Mouse (Mus musculus) spleen, adult 12 weeks (tissue): Measurements from ENCODE around the gene Itsn2.
"Not testable (repeated sequence)": the region's sequence is repeated elsewhere in the genome, so short reads cannot be mapped to it uniquely, and the experiment has no call there.

Experiments used
- DNase-seq: peaks from one replicate; pipeline ENCODE4 v3.0.0; 2022; ENCODE audit warnings: low spot score

Gene Itsn2

DNA sequence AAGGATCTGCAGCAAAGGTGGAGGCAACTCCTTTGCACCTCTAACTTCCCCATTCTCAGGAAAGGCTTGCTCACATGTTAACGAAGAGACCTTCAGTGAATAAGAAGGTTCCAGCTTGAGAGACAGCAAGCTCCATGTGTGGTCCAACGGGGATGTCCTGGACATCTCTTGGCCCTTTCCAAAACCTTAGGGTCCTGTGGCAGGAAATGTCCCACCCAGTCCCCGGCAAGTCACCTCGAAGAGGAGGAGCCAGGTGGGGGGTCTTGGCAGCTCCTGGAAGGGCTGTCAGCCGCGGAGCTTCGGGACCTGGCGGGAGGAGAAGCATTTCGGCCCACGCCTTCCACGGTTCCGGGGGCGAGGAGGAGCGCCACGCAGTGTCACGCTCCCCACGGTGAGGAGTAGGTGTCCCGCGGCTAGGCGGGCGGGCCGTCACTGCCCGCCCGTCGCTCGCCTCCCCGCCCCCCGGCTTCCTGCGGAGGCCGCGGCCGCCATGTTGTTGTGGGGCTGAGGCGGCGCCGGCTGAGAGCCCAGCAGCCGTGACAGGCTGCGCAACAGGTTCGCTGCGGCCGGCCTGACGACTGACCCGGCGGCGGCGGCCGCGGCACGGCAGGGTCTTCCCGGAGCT lies at the start of gene Itsn2, which contains the start of gene Gm3625:
Itsn2 (plus strand) TSS at position 98 of the 625 bp plus-strand sequence.
Gm3625 (minus strand) TSS at position 387 of the 625 bp plus-strand sequence.
- DNase-seq = peak; percentile 61

DNA sequence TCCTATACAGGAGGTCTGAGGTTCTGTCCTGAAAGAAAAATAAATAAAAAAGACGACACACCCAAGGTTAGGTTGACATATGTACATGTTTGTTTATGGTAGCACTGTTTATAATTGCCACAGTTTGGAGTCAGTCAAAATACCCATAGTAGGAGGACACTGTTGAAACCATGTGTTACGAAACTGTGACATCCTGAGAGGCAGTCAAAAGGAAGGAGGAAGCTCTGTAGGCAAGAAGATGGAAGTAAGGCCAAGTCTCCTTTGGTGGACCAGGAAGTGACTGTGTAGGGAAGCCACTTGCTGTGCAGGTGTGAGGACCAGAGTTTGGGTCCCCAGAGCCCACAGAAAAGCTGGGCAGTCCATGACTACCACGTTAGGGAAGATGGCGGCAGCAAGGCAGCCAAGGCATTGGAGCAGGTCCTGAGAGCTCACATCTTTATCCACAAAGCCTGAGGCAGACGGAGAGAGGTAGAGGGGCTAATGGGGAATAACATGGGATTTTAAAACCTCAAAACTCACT lies 48.0 kb upstream of the Itsn2 start:
- no peak for DNase-seq

- DNase-seq = no peak
These were observed 47.0 kb upstream of the Itsn2 start for GRCm38 (mm10) chr12:4545425-4545824.

DNA sequence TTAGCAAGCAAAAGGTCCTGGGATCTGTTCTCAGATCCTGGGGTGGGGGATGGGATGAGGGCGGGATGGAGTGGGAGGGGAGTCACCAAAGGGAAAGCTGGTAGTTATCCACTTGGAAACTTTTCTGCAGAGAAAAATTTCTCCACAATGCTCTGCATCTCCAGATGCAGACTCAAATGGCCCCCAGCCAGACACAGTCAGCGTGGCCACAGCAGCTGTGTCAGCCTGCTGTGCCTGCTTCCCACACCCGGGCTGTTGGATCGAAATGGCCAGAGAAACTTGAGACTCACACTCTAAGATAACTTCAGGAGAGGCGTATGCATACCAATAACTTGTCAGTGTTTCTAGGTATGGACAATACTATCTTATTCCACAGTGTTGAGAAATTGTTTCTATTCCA lies 45.9 kb upstream of the Itsn2 start:
- DNase-seq = no peak

DNA sequence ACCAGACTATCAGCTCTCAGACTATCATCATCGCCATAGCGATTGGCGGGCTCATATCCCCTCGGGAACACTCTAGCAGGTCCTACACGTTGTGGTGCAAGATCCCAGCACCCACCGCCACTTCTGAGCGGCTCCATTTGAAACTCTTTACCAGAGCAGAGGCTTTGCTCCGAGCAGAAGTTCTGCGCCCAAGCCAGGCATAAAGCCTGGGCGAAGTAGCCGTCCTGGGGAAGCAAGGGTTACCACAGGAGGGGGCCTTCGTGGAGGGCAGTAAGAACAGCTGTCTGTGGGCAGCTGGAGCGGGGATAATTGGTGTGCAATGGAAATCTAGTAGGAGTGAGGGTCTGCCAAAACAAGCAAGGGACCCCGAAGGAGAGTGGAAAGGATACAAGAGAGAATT lies 44.9 kb upstream of the Itsn2 start:
- DNase-seq = no peak

DNA sequence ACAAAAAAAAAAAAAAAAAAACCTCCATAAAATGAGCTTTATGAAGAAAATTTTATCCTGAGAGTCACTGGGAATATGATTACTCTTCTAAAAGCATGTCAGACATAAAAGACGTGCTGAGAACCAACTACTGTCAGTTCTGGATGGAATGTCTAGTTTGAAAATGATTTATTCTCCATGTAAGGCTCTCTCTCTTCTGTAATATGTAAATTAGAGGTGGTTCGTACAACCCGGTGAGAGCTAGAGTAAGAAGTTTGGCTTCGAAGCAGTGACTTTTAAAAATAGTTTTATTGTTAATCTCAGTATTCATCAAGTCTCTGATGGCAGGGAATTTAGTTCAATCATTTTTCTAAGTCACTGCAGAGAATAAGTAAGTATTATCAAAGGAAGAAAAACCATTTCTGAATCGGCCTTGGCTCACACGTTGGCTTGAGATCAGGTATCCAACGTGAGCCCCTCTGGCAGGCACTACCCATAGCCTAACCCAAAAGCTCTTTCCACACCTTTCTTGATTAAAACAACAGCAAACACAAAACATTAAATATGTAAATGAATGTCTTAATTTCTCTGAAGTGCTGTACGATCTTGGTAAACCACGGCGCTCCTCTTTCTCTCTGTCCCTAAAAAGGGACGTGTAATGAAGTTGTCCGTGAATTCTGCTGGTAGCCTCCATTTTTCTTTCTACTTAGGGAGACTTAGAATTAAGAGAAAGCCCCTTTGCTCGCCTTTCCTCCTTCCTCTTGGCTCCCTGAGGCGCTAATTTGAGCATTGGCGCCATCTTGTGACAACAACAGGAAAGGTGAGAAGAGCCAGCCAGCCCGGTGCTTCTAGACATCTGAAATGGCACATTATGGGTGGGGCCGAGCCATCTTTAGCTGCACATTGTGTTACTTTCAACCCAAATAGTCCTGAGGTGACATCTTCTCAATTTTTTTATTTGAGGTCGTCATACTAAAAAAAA lies 44.1 kb upstream of the Itsn2 start:
- DNase-seq = peak; percentile 45

DNA sequence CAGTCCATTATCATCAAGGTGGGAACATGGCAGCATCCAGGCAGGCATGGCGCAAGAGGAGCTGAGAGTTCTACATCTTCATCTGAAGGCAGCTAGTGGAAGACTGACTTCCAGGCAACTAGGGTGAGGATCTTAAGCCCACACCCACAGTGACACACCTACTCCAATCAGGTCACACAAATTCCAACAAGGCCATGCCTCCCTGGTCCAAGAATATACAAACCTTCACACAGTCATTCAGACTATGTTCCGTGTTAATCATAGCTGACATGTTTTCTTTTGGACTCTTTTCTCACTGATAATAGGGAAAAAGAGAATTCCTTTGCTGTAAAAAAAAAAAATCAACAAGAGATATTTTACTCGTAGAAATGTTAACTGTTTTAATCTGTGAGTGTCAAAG lies 38.7 kb upstream of the Itsn2 start:
- not testable (repeated sequence) for DNase-seq

DNA sequence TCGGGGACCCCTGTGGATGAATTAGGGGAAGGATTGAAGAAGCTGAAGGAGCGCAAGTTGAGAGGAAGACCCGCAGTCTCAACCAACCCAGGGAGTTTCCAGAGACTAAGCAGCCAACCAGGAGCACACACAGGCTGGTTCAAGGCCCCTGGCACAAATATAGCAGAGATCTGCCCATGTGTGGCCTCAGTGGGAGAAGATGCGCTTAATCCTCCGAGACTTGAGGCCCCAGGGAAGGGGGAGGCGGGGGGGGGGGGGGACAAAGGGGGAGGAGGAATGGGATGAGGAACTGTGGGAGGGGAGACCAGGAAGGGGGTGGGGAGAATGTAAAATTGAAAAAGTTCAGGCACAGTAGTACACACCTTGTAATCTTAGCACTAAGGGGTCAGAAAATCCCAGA lies 37.0 kb upstream of the Itsn2 start:
- DNase-seq = no peak

DNA sequence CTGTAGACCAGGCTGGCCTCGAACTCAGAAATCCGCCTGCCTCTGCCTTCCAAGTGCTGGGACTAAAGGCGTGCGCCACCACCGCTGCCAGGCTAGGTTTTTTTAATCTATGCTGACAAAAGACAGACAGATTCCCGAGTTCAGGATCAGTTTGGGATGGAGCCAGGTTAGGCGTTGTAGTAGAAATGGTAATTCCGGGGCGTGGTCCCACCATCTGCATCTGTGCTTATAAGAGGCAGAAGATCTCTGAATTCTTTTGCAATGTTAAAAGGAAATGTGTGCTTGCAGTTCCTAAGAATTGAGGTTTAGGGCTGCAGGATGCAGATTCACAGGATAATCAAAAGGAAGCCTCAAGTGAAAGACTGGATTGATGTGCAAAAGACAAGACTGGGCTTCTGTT lies 35.5 kb upstream of the Itsn2 start:
- no peak for DNase-seq

GRCm38 (mm10) chr12:4557436-4557835 lies 35.0 kb upstream of the Itsn2 start:
- no peak for DNase-seq

DNA sequence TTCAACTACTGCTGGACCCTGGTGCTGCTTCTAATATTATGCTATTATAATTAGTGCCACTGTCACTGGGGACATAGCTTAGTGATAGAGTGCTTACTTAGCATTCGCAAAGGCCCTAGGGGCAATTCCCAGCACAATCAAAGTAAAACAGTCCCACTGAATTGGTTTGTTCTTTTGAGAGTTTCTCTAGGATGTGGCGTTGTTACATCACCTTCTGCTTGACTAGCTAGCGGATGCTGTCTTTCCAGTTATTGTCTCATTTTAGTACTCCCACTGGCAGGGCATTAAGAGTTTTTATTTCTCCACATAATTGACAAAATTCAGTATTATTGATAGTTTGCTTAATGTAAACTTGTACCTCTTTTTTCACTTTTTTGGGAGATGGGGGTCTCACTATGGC lies 34.4 kb upstream of the Itsn2 start:
- no peak for DNase-seq

- no peak for DNase-seq
These were observed 33.8 kb upstream of the Itsn2 start for GRCm38 (mm10) chr12:4558475-4559279.

DNA sequence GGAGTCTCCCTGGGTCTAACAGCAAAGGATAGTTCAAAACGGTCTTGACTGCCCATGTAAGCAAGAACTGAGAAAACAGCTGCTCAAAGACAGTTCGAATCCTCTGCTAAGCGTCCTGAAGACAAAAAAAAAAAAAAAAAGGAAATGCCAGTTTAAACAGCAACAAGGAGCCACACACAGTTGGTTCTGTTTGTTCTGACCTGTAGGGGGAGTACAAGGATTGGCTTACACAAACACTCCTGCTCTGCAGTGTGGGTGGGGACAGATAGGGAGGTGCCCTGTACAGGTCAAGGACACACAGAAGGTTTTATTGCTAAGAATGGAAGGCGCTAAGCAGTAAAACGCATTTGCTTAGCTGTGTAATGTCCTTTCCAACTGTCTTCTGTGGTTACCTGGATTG lies 20.6 kb upstream of the Itsn2 start:
- no peak for DNase-seq

GRCm38 (mm10) chr12:4574065-4574464 lies 18.4 kb upstream of the Itsn2 start:
- no peak for DNase-seq

- DNase-seq = no peak
These were observed 10.1 kb upstream of the Itsn2 start for GRCm38 (mm10) chr12:4582326-4582725.

DNA sequence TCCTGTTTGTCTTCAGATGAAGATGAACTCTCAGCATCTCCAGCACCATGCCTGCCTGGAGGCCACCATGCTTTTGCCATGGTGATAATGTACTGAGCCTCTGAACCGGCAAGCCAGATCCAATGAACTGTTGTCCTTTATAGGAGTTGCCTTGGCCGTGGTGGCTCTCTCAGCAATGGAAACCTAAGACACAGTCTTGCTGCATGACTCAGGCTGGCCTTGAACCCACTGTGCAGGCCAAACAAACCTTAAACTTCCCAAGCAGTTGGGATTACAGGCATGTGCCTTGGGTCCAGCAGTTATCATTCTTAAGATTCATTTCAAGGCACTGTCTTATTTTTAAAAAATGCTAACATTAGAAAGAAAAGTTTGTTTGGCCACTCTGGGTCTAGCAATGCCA lies 4.6 kb upstream of the Itsn2 start:
- no peak for DNase-seq

GRCm38 (mm10) chr12:4588603-4589002 lies 3.8 kb upstream of the Itsn2 start:
- DNase-seq = no peak

DNA sequence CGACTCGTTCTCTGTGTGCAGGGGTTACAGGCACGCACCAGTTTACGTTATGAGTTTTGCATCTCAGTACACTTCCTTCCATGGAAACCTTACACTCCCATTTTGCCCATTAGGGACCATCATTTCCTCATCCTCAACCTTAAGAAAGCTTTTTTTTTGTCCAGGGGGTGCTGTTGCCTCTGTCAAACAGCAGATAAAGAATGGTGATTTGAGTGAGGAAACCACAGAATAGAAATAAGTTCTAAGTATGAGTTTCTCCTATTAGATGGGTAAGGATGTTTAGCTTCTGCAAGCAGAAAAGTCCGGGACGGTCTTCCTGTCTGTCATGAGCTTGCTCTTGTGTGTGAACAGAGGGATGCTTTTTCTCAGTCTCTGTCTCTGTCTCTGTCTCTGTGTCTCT lies 413 bp upstream of the Itsn2 start:
- no peak for DNase-seq

DNA sequence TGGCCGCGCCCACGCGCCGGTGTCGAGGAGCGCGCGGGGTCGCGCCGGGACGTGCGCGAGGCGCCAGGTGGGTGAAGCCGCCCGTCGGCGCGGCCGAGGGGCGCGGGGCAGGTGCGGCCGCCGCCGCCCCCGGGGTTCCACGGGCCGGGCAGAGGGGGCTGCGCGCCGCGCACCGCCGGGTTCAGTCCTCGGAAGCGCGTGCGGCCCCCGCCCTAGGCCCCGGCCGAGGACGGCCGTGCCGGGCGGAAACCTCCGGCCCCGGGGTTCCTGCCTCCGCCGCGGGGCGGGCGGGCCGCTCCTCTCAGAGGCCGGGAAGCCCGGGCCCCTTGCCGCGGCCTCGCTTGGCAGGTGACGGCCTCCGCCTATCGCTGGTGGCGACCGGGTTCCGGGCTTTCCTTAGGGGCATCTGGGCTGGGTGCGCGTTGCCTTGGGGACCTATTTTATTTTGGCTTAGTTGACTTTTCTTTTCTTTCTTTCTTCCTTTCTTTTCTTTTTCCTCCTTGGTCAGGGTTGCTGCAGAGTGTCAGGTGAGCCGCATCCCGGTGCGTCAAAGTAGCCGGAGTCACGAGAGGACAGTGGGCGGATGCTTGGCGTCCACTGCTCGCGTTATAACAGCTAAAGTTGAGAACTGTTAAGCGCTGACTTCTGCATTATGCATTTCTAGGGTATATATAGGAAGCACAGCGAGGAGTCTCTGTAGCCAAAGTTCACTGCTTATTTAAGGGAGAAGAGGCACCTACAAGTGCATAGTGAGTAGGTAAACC lies 910 bp downstream of the Itsn2 start:
- DNase-seq = peak; percentile 56

GRCm38 (mm10) chr12:4593930-4594391 lies 1.5 kb downstream of the Itsn2 start:
- no peak for DNase-seq

DNA sequence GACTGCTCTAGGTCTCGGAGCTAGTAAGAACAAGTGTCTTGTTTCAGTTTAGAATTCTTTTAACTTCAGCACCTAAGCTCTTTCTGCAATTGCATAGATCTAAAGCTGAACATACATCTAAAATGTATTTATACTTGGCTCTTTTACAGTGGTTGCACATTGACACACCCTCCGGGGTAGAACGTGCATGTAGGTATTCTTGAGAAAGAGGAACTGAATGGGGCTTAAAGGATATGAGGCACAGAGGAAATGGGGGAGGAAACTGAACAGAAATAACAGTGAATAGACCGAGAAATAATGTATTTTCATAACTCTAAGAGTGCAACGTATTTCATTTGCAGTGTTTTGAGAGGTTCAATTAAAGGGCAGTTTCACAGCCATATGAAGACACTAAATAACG lies 2.6 kb downstream of the Itsn2 start:
- peak; percentile 14 for DNase-seq
